Mouse (Mus musculus) lung, adult 2 months (tissue): ENCODE measurements at regions not wholly inside any gene's neighbourhood (a gene's known extent, or its start where the extent isn't known, plus 50 kb on each side); places are given as distances from the start of the nearest gene placed in this dataset.

Experiments
- CTCF ChIP-seq: fragments of 200-500 bp; IDR thresholded peaks from 2 replicates; pipeline ENCODE4 v1.5.1; 2011; ENCODE audit warnings: mild to moderate bottlenecking, low read length, control low read depth; ENCODE audit not compliant: insufficient read depth
- POLR2A ChIP-seq: fragments of 200-500 bp; IDR thresholded peaks from 2 replicates; pipeline ENCODE4 v1.6.1; 2011; ENCODE audit warnings: low read depth, mild to moderate bottlenecking, control low read depth, low read length, borderline replicate concordance; ENCODE audit errors: extremely low read depth

GRCm38 (mm10) chr1:184570681-184571080 is 161.7 kb downstream of the Hlx start:
- no peak for TF ChIP-seq CTCF
- no peak for TF ChIP-seq POLR2A
